Mouse (Mus musculus) CH12.LX (cell line): ENCODE data around the gene Pithd1. TPM values are rescaled to one million over a fixed set of nuclear protein-coding genes. Genes with fewer than 3 reads are reported as not detected.

ENCODE experiments used
- DNase-seq: peaks from one replicate; pipeline ENCODE4 v3.0.0-alpha.2; 2013; ENCODE audit errors: extremely low read depth
- H3K27ac ChIP-seq: 2 replicates; pipeline ENCODE4 v1.5.1; 2012; ENCODE audit warnings: low read depth, mild to moderate bottlenecking, control low read depth, moderate library complexity; ENCODE audit not compliant: insufficient read depth
- H3K27me3 ChIP-seq: replicated peaks from 2 replicates; pipeline ENCODE3; 2012; ENCODE audit warnings: inconsistent platforms
- H3K36me3 ChIP-seq, 2 experiments: replicated peaks in 1 of 2; 2 replicates each; pipeline versions ENCODE3 to v1.6.1; 2012; ENCODE audit warnings: inconsistent platforms in 1 of 2, low read length in 1 of 2, mild to moderate bottlenecking in 1 of 2, mixed read lengths in 1 of 2, moderate library complexity in 1 of 2; ENCODE audit not compliant: control insufficient read depth in 1 of 2, insufficient read depth in 1 of 2
- H3K4me1 ChIP-seq, 2 experiments: 2 replicates each; pipeline ENCODE4 v1.6.1; 2012; ENCODE audit warnings: inconsistent platforms in 1 of 2, moderate library complexity in 1 of 2; ENCODE audit not compliant: insufficient read depth in 2 of 2, control insufficient read depth in 1 of 2
- H3K4me2 ChIP-seq: 2 replicates; pipeline ENCODE4 v1.6.1; 2012; ENCODE audit warnings: low read depth, mild to moderate bottlenecking, control low read depth; ENCODE audit not compliant: poor library complexity, insufficient read depth, severe bottlenecking
- H3K4me3 ChIP-seq, 3 experiments: fragments of 150-350 bp in 1 of 3; sonication (generic) in 1 of 3; replicated peaks in 1 of 3; 2 replicates each; pipeline versions ENCODE3 to v1.5.1; 2011 to 2012; ENCODE audit warnings: low read depth in 2 of 3, low read length in 2 of 3, mild to moderate bottlenecking in 2 of 3, moderate library complexity in 2 of 3, control low read depth in 1 of 3, improper control_type of control experiment in 1 of 3, inconsistent platforms in 1 of 3, mixed read lengths in 1 of 3; ENCODE audit not compliant: poor library complexity in 1 of 3
- H3K79me2 ChIP-seq: replicated peaks from 2 replicates; pipeline ENCODE4 v1.6.1; 2012; ENCODE audit warnings: mild to moderate bottlenecking, moderate library complexity; ENCODE audit not compliant: control insufficient read depth, poor library complexity, insufficient read depth, severe bottlenecking; ENCODE audit errors: extremely low read depth
- H3K9ac ChIP-seq: 2 replicates; pipeline ENCODE4 v1.6.1; 2012; ENCODE audit warnings: low read depth, mild to moderate bottlenecking, control low read depth, moderate library complexity; ENCODE audit not compliant: insufficient read depth
- H3K9me3 ChIP-seq: replicated peaks from 2 replicates; pipeline ENCODE3; 2012; ENCODE audit warnings: low read length, inconsistent platforms, mixed read lengths
- BHLHE40 ChIP-seq: IDR thresholded peaks from 2 replicates; pipeline ENCODE4 v1.6.1; 2011; ENCODE audit warnings: mild to moderate bottlenecking, low read depth, low read length, improper control_type of control experiment
- CHD2 ChIP-seq: IDR thresholded peaks from 2 replicates; pipeline ENCODE4 v1.6.1; 2011; ENCODE audit warnings: low read length, improper control_type of control experiment
- CTCF ChIP-seq, 2 experiments: IDR thresholded peaks in 1 of 2; conservative IDR thresholded peaks in 1 of 2; 2 replicates each; pipeline ENCODE4 v1.5.1; 2011 to 2012; ENCODE audit warnings: low read depth in 2 of 2, low read length in 2 of 2, improper control_type of control experiment in 1 of 2, inconsistent platforms in 1 of 2, mild to moderate bottlenecking in 1 of 2, moderate library complexity in 1 of 2
- ETS1 ChIP-seq: conservative IDR thresholded peaks from 2 replicates; pipeline ENCODE4 v1.6.1; 2012; ENCODE audit warnings: low read depth, mild to moderate bottlenecking, inconsistent platforms, low read length, improper control_type of control experiment, moderate library complexity
- GABPA ChIP-seq: IDR thresholded peaks from 2 replicates; pipeline ENCODE4 v1.6.1; 2012; ENCODE audit warnings: low read depth, low read length, improper control_type of control experiment, inconsistent platforms; ENCODE audit not compliant: insufficient replicate concordance
- JUN ChIP-seq: IDR thresholded peaks from 2 replicates; pipeline ENCODE4 v1.6.1; 2011; ENCODE audit warnings: low read depth, mild to moderate bottlenecking, low read length, improper control_type of control experiment, moderate library complexity; ENCODE audit not compliant: insufficient read depth
- KAT2A ChIP-seq: IDR thresholded peaks from 2 replicates; pipeline ENCODE4 v1.6.1; 2012; ENCODE audit warnings: low read length, improper control_type of control experiment, inconsistent platforms; ENCODE audit not compliant: insufficient replicate concordance
- MAFK ChIP-seq: IDR thresholded peaks from 2 replicates; pipeline ENCODE4 v1.6.1; 2011; ENCODE audit warnings: low read length, improper control_type of control experiment; ENCODE audit not compliant: insufficient replicate concordance
- MAZ ChIP-seq: IDR thresholded peaks from 2 replicates; pipeline ENCODE4 v1.6.1; 2012; ENCODE audit warnings: low read depth, mild to moderate bottlenecking, inconsistent platforms, low read length, improper control_type of control experiment, moderate library complexity
- MEF2A ChIP-seq: IDR thresholded peaks from 2 replicates; pipeline ENCODE4 v1.6.1; 2014; ENCODE audit warnings: low read depth, mild to moderate bottlenecking, inconsistent platforms, low read length, improper control_type of control experiment, borderline replicate concordance
- MXI1 ChIP-seq: IDR thresholded peaks from 2 replicates; pipeline ENCODE4 v1.6.1; 2011; ENCODE audit warnings: mild to moderate bottlenecking, low read depth, low read length, improper control_type of control experiment
- NRF1 ChIP-seq: IDR thresholded peaks from 2 replicates; pipeline ENCODE4 v1.6.1; 2014; ENCODE audit warnings: low read depth, mild to moderate bottlenecking, inconsistent platforms, low read length, improper control_type of control experiment, moderate library complexity
- PAX5 ChIP-seq: IDR thresholded peaks from 2 replicates; pipeline ENCODE4 v1.6.1; 2012; ENCODE audit warnings: low read length, inconsistent platforms, mixed read lengths
- POLR2AphosphoS2 ChIP-seq: IDR thresholded peaks from 2 replicates; pipeline ENCODE4 v1.6.1; 2011; ENCODE audit warnings: low read depth, low read length, improper control_type of control experiment
- RAD21 ChIP-seq: IDR thresholded peaks from 2 replicates; pipeline ENCODE4 v1.6.1; 2011; ENCODE audit warnings: low read depth, mild to moderate bottlenecking, low read length, improper control_type of control experiment, moderate library complexity
- RCOR1 ChIP-seq: conservative IDR thresholded peaks from 2 replicates; pipeline ENCODE4 v1.6.1; 2012; ENCODE audit warnings: low read depth, mild to moderate bottlenecking, inconsistent platforms, low read length, improper control_type of control experiment
- SMC3 ChIP-seq: IDR thresholded peaks from 2 replicates; pipeline ENCODE4 v1.6.1; 2011; ENCODE audit warnings: low read depth, low read length, improper control_type of control experiment
- TCF12 ChIP-seq: IDR thresholded peaks from 2 replicates; pipeline ENCODE4 v1.6.1; 2014; ENCODE audit warnings: low read depth, mild to moderate bottlenecking, inconsistent platforms, low read length, improper control_type of control experiment
- USF1 ChIP-seq: IDR thresholded peaks from 2 replicates; pipeline ENCODE4 v1.6.1; 2014; ENCODE audit warnings: low read depth, mild to moderate bottlenecking, inconsistent platforms, low read length, improper control_type of control experiment
- USF2 ChIP-seq: conservative IDR thresholded peaks from 2 replicates; pipeline ENCODE4 v1.6.1; 2011; ENCODE audit warnings: low read depth, low read length, improper control_type of control experiment
- ZMIZ1 ChIP-seq: IDR thresholded peaks from 2 replicates; pipeline ENCODE4 v1.6.1; 2012; ENCODE audit warnings: low read depth, mild to moderate bottlenecking, inconsistent platforms, low read length, improper control_type of control experiment
- dilution Hi-C: fragments of 300-500 bp; cut with MboI; formaldehyde crosslinking; loops from 2 replicates; pipeline ENCODE4 v1.14.3; 2020; ENCODE audit warnings: low sequenced_read_pairs; ENCODE audit not compliant: extremely low pct_unique_long_range_greater_than_20kb, extremely low pct_ligation_motif_present
- in situ Hi-C: fragments of 300-500 bp; cut with MboI; formaldehyde crosslinking; loops from 3 replicates; pipeline ENCODE4 v1.14.3; 2019; ENCODE audit warnings: low sequenced_read_pairs, low pct_ligation_motif_present, low pct_unique_long_range_greater_than_20kb, mixed read lengths
- polyA plus RNA-seq: library from polyadenylated mRNA; unstranded; fragments of >175 nt; gene quantifications from 2 replicates; pipeline ENCODE4 v1.2.1, GENCODE M21; 2012; ENCODE audit warnings: low read depth; ENCODE audit not compliant: insufficient read length
- total RNA-seq, 2 experiments: library from RNA; depleted of rRNA; stranded (reverse); fragments of 300-350 nt in 1 of 2; fragments of >200 nt in 1 of 2; gene quantifications; 2 replicates each; pipeline ENCODE4 v1.2.3; 2012 to 2014

Gene Pithd1
- total and polyA plus RNA-seq, 3 experiments: 53.2 to 87.5 (median 53.2) TPM

GRCm38 (mm10) chr4:135963457-135964193 is 23.4 kb downstream of the Pithd1 start, which contains the start of gene Gale (continued):
- peak; percentile 72; the same call in 1 of the 2 replicates for TF ChIP-seq MXI1
- TF ChIP-seq KAT2A: peak; percentile 80; the same call in 1 of the 2 replicates
- TF ChIP-seq USF2: no peak
- 0 out of 2 replicates have a peak, but pooled peaks have one; percentile 53 for TF ChIP-seq MAZ
- no peak for TF ChIP-seq RAD21
- TF ChIP-seq MAFK: no peak
- peak; percentile 89 for TF ChIP-seq ZMIZ1
- TF ChIP-seq SMC3: no peak; the same call in 1 of the 2 replicates
- TF ChIP-seq, all 38 proteins: peak for 20

- Histone ChIP-seq H3K4me3 (peak overlapping the region; percentile 75 to 92 (median 78)), H3K27me3 (no peaks in the 10 kb centered on the region), H3K4me2 (peak overlapping the region; percentile 65), H3K4me1 (peaks cover 7 to 33% of the 10 kb centered on the region in 2 experiments; a peak in 3 of 4 replicates), H3K9me3 (no peaks in the 10 kb centered on the region), H3K36me3 (peaks cover 41 to 71% of the 10 kb centered on the region in 2 experiments), H3K9ac (peak overlapping the region; percentile 85), H3K79me2 (no peaks in the 10 kb centered on the region), H3K27ac (peak overlapping the region; percentile 61)
- in situ Hi-C loops (no loop called here), dilution Hi-C loops (no loop called here)
- DNase-seq: no peak
- TF ChIP-seq USF1: no peak
- TF ChIP-seq CTCF (conservative IDR thresholded peaks at IDR 0.05 in 1 of 2, IDR thresholded peaks at IDR 0.05 in 1 of 2; ENCODE audit: low read depth in 2 of 2, low read length in 2 of 2): no peak
- no peak for TF ChIP-seq JUN
- peak; percentile 45; the same call in 1 of the 2 replicates for TF ChIP-seq CHD2
- TF ChIP-seq ETS1: 0 out of 2 replicates have a peak, but pooled peaks have one; percentile 7
Observed at GRCm38 (mm10) chr4:135962946-135963345, 24.1 kb downstream of the Pithd1 start.

GRCm38 (mm10) chr4:135962198-135962597 is 24.9 kb downstream of the Pithd1 start:
- Histone ChIP-seq H3K4me3 (no peak overlapping the region), H3K27ac (no peak overlapping the region), H3K9me3 (no peaks in the 10 kb centered on the region), H3K9ac (no peak overlapping the region), H3K79me2 (no peaks in the 10 kb centered on the region), H3K36me3 (peaks cover 38 to 69% of the 10 kb centered on the region in 2 experiments), H3K4me2 (no peak overlapping the region), H3K4me1 (peaks cover 7 to 34% of the 10 kb centered on the region in 2 experiments; a peak in 3 of 4 replicates), H3K27me3 (no peaks in the 10 kb centered on the region)
- in situ Hi-C loops: no loop called here
- no peak for DNase-seq
- TF ChIP-seq KAT2A (no peak), TCF12 (no peak), CTCF (conservative IDR thresholded peaks at IDR 0.05 in 1 of 2, IDR thresholded peaks at IDR 0.05 in 1 of 2; ENCODE audit: low read depth in 2 of 2, low read length in 2 of 2) (no peak), MEF2A (no peak), RAD21 (no peak), JUN (no peak), ETS1 (no peak), BHLHE40 (no peak), PAX5 (no peak), NRF1 (no peak), GABPA (no peak), RCOR1 (no peak), POLR2AphosphoS2 (no peak), CHD2 (no peak)
- dilution Hi-C loops: no loop called here
